Mouse (Mus musculus) kidney, embryonic 14.5 days (tissue): ENCODE results near the gene Mapk3. TPM values are rescaled to one million over a fixed set of nuclear protein-coding genes. Genes with fewer than 3 reads are reported as not detected.
"Not testable (repeated sequence)": the region's sequence is repeated elsewhere in the genome, so short reads cannot be mapped to it uniquely, and the experiment has no call there.

Experiments used
- ATAC-seq: fragments of 200-750 bp; cut with Nextera tagmentation; 2 replicates; pipeline ENCODE4 v1.8.0; 2017; ENCODE audit warnings: moderate number of reproducible peaks, mild to moderate bottlenecking, moderate TSS enrichment, moderate library complexity; ENCODE audit not compliant: low FRiP score, low TSS enrichment
- H3K27ac ChIP-seq: fragments of 300-500 bp; sonication (generic); 2 replicates; pipeline ENCODE4 v1.5.1; 2014; ENCODE audit warnings: low read depth, mild to moderate bottlenecking, low read length, moderate library complexity, mixed read lengths
- H3K27me3 ChIP-seq: fragments of 300-500 bp; sonication (generic); 2 replicates; pipeline ENCODE4 v1.6.1; 2014; ENCODE audit warnings: mild to moderate bottlenecking, low read length; ENCODE audit not compliant: control insufficient read depth, insufficient read depth
- H3K36me3 ChIP-seq: fragments of 300-500 bp; sonication (generic); 2 replicates; pipeline ENCODE4 v1.6.1; 2014; ENCODE audit warnings: low read length, mixed read lengths; ENCODE audit not compliant: control insufficient read depth, insufficient read depth
- H3K4me1 ChIP-seq: fragments of 300-500 bp; sonication (generic); 2 replicates; pipeline ENCODE4 v1.6.1; 2014; ENCODE audit warnings: low read length, mixed read lengths; ENCODE audit not compliant: control insufficient read depth, insufficient read depth
- H3K4me2 ChIP-seq: fragments of 300-500 bp; sonication (generic); replicated peaks from 2 replicates; pipeline ENCODE4 v1.6.1; 2014; ENCODE audit warnings: low read depth, mild to moderate bottlenecking, low read length
- H3K4me3 ChIP-seq: fragments of 300-500 bp; sonication (generic); 2 replicates; pipeline ENCODE4 v1.5.1; 2014; ENCODE audit warnings: mild to moderate bottlenecking, low read length
- H3K9ac ChIP-seq: fragments of 300-500 bp; sonication (generic); 2 replicates; pipeline ENCODE4 v1.6.1; 2014; ENCODE audit warnings: low read depth, mild to moderate bottlenecking, low read length, moderate library complexity
- H3K9me3 ChIP-seq: fragments of 300-500 bp; sonication (generic); 2 replicates; pipeline ENCODE4 v1.6.1; 2016; ENCODE audit warnings: low read length; ENCODE audit not compliant: control insufficient read depth
- WGBS: fragments of 180-500 bp; shearing (Covaris S2); extraction: QIAGEN DNeasy Blood & Tissue Kit; methylation state at CpG from one replicate; pipeline ENCODE4 v1.1.7; 2014; 5-methylcytosine and 5-hydroxymethylcytosine counted together
- polyA plus RNA-seq: library from polyadenylated mRNA; unstranded; fragments of >200 nt; fragmentation: Nextera tagmentation; extraction: Ambion mirVana; gene quantifications from 2 replicates; pipeline ENCODE4 v1.2.1, GENCODE M21; 2014

Mapk3 gene
- polyA plus RNA-seq, 1 experiment from 2014 or later = 55.0 TPM

DNA sequence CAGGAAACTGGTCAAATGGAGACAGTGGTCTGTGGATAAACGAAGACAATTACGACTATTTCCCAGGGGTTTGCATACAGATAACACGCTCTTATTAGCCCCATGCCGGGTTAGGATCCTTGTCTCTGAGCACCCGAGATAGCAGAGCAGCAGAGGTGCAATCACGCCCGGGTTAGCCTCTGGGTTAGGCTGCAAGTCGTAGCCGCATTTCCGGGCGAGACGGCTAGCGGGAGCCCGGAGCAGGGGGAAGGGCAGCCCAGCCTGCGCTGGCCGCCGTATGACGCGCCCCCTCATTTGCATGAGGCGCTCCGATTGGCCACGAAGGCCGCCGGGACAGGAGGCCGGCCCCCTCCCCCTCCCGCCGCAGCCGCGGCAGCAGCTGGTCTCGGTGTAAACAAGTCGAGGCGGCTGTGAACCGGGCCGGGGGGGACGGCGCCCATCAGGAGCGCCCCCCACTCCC is 17.2 kb downstream of the Mapk3 start, which contains the start of gene Ypel3:
TSS of gene Ypel3 (plus strand) at position 358 of the 460 bp plus-strand sequence.
- peak within 1 kb of the TSS; percentile 82 for H3K9ac ChIP-seq
- under 1% methylated on average over 36 of the region's 37 CpGs for WGBS
- peak within 1 kb of the TSS; percentile 77 for H3K27ac ChIP-seq
- H3K4me1 ChIP-seq = peaks cover 29% of the 10 kb centered on the region
- H3K4me3 ChIP-seq = peak within 1 kb of the TSS; percentile 73
- peak; percentile 88 for ATAC-seq
- peak within 1 kb of the TSS; percentile 97 for H3K4me2 ChIP-seq
- H3K27me3 ChIP-seq = no peaks in the 10 kb centered on the region
- no peaks in the 10 kb centered on the region for H3K9me3 ChIP-seq
- H3K36me3 ChIP-seq = peaks cover 6% of the 10 kb centered on the region; the same call in 1 of the 2 replicates

DNA sequence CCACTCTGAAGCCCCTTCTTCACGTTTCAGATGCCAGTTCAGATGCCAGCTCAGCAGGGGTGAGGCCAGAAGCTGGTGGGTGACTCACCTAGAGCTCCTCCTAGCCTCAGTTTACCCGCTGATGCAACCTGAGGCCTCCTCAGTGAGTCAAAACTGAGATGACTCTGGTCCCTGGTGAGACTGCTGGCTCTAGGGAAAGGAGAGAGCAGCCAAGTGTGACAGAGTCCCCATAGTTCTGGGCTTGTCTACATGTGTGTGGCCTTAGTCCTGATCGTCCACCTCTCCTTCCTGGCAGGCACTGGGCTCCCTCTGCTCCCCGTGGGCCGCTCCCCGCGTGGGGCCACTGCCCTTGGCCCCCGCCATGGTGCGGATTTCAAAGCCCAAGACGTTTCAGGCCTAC is 18.1 kb downstream of the Mapk3 start:
- H3K4me1 ChIP-seq = peaks cover 29% of the 10 kb centered on the region
- no peak overlapping the region for H3K27ac ChIP-seq
- peak overlapping the region; percentile 82 for H3K9ac ChIP-seq
- no peaks in the 10 kb centered on the region for H3K9me3 ChIP-seq
- H3K27me3 ChIP-seq = no peaks in the 10 kb centered on the region
- H3K4me3 ChIP-seq = peak overlapping the region; percentile 73
- no peak for ATAC-seq
- H3K36me3 ChIP-seq = peaks cover 6% of the 10 kb centered on the region; the same call in 1 of the 2 replicates
- H3K4me2 ChIP-seq = peak overlapping the region; percentile 97
- WGBS = 30% methylated on average over 10 of the region's 10 CpGs

DNA sequence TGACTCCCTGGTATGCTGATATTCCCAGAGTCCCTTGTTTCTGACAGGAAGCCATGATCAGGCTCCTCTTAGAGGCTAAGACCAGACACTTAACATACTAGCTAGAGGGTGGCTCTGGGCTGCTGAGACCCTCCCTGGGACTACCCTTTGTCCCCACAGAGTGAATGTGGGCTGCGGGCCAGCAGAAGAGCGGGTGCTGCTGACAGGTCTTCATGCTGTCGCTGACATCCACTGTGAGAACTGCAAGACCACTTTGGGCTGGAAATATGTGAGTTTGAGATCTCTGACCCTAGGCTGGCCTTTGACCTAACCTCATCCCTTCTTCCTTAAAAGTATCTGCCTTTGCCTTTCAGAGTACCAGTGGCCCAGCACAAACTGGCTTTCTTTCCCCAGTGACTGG is 18.7 kb downstream of the Mapk3 start:
- Histone ChIP-seq H3K4me2 (no peak overlapping the region; the same call in 1 of the 2 replicates), H3K4me3 (peak overlapping the region; percentile 73), H3K9ac (no peak overlapping the region), H3K27ac (no peak overlapping the region), H3K9me3 (no peaks in the 10 kb centered on the region), H3K27me3 (no peaks in the 10 kb centered on the region), H3K4me1 (peaks cover 29% of the 10 kb centered on the region), H3K36me3 (peaks cover 6% of the 10 kb centered on the region; the same call in 1 of the 2 replicates)
- WGBS = 91% methylated on average over 3 of the region's 3 CpGs
- ATAC-seq = no peak

DNA sequence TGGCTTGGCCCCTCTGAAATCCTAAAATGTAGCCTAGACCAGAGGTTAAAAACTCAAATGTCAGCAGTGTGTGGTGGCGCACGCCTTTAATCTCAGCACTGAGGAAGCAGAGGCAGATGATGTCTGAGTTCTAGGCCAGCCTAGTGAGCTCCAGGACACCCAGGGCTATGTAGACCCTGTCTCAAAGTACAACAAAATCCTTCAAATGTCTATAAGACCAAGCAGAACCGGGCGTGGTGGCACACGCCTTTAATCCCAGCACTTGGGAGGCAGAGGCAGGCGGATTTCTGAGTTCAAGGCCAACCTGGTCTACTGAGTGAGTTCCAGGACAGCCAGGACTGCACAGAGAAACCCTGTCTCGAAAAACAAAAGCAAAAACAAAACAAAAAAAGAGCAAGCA is 19.7 kb downstream of the Mapk3 start:
- H3K36me3 ChIP-seq, H3K4me2 ChIP-seq, H3K27ac ChIP-seq, H3K4me3 ChIP-seq, H3K9me3 ChIP-seq, H3K27me3 ChIP-seq, H3K9ac ChIP-seq, ATAC-seq: not testable (repeated sequence)
- 91% methylated on average over 7 of the region's 7 CpGs for WGBS
- peaks cover 29% of the 10 kb centered on the region for H3K4me1 ChIP-seq

DNA sequence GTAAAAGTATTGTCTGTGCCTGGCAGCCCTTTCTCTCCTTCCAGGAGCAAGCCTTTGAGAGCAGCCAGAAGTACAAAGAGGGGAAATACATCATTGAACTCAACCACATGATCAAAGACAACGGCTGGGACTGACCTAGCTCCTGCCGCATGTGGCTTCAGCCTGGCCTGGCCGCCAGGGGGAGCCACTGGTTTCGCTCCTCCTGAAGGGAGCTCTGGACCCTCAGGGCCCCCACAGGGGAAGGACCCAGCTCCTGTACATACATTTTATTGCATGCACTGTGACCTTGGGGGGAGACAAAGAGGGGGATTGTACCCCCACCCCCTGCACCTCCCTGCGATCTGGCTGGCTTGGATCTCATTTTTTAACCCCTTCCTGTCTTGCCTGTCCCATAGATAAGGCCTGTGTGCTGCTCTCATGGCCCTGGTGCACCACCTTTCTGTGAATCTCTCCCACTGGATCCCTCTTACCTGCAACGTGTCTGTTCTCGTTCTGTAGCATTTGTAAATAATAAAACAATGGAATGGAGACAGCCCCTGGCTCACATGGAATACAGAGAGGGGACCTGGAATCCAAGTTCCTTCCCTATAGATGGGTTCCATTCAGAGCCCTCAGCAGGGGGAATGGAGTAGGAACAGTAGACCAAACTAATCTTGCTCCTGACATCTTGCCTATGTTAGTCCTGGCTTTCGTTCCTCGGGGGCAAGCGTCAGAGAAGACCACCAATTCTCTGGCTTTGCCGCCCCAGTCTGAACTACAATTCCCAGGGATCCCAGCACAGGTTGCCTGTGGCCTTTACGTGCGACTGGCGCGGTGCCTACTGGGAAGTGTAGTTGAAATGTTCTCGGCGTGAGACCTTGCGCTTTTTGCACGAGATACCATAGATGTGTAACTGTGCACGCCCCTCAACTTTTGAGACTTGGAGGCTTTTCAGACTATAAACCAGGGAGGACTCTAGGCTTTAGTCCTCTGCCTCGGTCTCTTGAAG is 20.9 kb downstream of the Mapk3 start:
- Histone ChIP-seq H3K9ac (peak overlapping the region; percentile 47), H3K4me3 (peak overlapping the region; percentile 42), H3K4me1 (peaks cover 29% of the 10 kb centered on the region), H3K27me3 (no peaks in the 10 kb centered on the region), H3K9me3 (no peaks in the 10 kb centered on the region), H3K36me3 (peaks cover 20% of the 10 kb centered on the region), H3K4me2 (peak overlapping the region; percentile 84), H3K27ac (peak overlapping the region; percentile 15; the same call in 1 of the 2 replicates)
- WGBS = 1% methylated on average over 21 of the region's 21 CpGs
- peak; percentile 69 for ATAC-seq

DNA sequence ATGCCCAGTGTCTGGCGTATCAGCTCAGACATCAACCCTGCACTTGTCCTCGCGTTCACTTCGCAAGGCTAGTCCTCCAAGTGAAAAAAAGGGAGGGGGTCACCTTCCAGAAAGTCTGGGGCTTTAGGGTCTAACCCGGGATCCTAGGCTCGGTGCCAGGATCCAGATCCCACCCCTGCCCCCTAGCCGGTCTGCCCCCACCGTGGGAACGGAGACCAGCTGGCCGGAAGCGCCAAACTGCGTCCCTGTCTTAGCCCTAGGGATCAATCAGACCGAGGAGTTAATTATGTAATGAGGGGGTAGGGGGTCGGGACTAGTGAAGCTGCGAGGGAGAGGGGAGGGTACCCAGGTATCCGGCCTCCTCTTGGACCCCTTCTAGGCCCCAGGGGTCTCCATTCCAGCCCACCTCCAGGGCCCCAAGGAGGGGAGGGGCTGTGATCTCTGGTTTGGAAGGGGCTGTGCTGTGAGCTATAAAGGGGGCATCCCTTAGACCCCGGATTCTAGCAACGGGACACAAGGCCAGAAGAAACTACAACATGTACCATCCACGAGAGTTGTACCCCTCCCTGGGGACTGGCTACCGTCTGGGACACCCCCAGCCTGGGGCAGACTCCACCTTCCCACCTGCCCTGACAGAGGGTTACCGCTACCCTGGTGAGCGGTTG is 21.7 kb downstream of the Mapk3 start, which contains the start of gene Tbx6:
TSS of gene Tbx6 (plus strand) at position 513 of the 665 bp plus-strand sequence.
- Histone ChIP-seq H3K4me2 (peak within 1 kb of the TSS; percentile 84), H3K36me3 (peaks cover 23% of the 10 kb centered on the region), H3K4me3 (peak within 1 kb of the TSS; percentile 42), H3K9me3 (no peaks in the 10 kb centered on the region), H3K27ac (peak within 1 kb of the TSS; percentile 10; the same call in 1 of the 2 replicates), H3K9ac (peak within 1 kb of the TSS; percentile 47), H3K4me1 (peaks cover 29% of the 10 kb centered on the region), H3K27me3 (no peaks in the 10 kb centered on the region)
- WGBS = 4% methylated on average over 22 of the region's 22 CpGs
- 0 out of 2 replicates have a peak, but pooled peaks have one; percentile 2 for ATAC-seq

DNA sequence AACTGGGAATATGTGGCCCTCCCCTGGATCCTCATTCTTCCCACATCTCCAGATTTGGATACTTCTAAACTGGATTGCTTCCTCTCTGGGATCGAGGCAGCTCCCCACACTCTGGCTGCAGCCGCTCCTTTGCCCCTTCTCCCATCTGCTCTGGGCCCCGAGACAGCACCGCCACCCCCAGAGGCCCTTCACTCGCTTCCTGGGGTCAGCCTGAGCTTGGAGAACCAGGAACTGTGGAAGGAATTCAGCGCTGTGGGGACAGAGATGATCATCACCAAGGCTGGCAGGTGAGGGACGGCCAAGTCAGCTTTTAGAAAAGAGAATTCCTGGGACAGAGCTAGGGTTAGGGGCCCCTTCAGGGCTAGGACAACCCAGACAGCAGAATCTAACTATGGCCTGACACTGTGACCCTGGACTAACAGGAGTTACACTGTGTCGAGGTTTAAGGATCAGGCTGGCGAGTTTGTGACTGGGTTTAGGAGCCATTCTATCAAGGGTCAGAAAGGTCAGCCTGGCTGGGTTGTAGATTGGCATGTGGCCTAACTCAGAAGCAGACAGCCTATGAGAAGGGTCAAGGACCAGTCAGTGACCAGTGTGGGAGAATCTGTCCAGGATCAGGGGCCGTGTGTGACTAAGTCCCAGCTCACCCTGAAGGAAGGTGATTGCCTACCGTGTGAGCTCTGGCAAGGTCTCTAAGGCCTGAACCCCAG is 22.4 kb downstream of the Mapk3 start:
- Histone ChIP-seq H3K4me3 (no peak overlapping the region; the same call in 1 of the 2 replicates), H3K27me3 (no peaks in the 10 kb centered on the region), H3K36me3 (peaks cover 30% of the 10 kb centered on the region), H3K4me1 (peaks cover 29% of the 10 kb centered on the region), H3K27ac (no peak overlapping the region), H3K9me3 (no peaks in the 10 kb centered on the region), H3K4me2 (peak overlapping the region; percentile 84), H3K9ac (peak overlapping the region; percentile 47)
- 27% methylated on average over 11 of the region's 11 CpGs for WGBS
- no peak for ATAC-seq

DNA sequence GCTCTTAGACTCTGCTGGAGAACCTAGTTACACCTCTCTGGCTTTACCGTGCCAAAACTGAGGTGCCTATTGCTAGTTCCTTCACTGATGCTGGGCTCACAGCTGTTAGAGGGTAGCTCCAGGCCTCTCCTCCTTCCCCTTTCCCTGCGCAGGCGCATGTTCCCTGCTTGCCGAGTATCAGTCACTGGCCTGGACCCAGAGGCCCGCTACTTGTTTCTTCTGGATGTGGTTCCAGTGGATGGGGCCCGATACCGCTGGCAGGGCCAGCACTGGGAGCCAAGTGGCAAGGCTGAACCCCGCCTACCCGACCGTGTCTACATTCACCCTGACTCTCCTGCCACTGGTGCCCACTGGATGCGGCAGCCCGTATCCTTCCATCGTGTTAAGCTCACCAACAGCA is 23.3 kb downstream of the Mapk3 start:
- H3K4me2 ChIP-seq = no peak overlapping the region
- H3K9me3 ChIP-seq = no peaks in the 10 kb centered on the region
- WGBS = 66% methylated on average over 13 of the region's 13 CpGs
- H3K27ac ChIP-seq = no peak overlapping the region
- 0 out of 2 replicates have a peak overlapping the region, but pooled peaks have one; percentile 12 for H3K9ac ChIP-seq
- ATAC-seq = no peak
- H3K4me3 ChIP-seq = no peak overlapping the region
- peaks cover 39% of the 10 kb centered on the region for H3K36me3 ChIP-seq
- H3K27me3 ChIP-seq = no peaks in the 10 kb centered on the region
- peaks cover 24% of the 10 kb centered on the region for H3K4me1 ChIP-seq
